Mouse (Mus musculus) cortical plate, adult 2 months (tissue): Measurements from ENCODE around the gene Det1.

Experiments
- CTCF ChIP-seq: fragments of 200-500 bp; IDR thresholded peaks from 2 replicates; pipeline ENCODE4 v1.5.1; 2011; ENCODE audit warnings: mild to moderate bottlenecking, control low read depth, low read length; ENCODE audit not compliant: insufficient read depth; ENCODE audit errors: extremely low read depth
- POLR2A ChIP-seq: fragments of 200-500 bp; IDR thresholded peaks from 2 replicates; pipeline ENCODE4 v1.6.1; 2011; ENCODE audit warnings: mild to moderate bottlenecking, low read length, control low read depth; ENCODE audit not compliant: insufficient read depth; ENCODE audit errors: extremely low read depth

DNA sequence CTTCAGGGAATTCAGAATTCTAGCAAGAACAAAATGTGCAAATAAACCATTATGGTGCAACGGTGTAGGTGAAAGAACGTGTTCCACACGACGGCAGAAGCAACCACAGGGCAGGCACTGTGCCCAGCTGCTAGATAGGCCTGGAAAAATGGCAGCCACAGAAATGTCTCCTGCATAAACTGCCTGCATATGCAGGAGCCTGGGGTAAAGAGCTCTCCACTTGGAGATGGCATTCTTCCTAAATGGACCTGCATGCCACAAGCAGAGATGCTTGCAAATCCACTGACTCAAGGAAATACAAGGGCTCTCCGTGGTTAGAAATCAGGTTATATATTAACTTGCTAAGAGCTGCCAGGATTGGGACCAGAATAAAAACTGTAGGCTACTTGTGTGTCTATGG, 68.3 kb downstream of the Det1 start:
- TF ChIP-seq CTCF (no peak), POLR2A (no peak)
